Mouse (Mus musculus) midbrain, embryonic 11.5 days (tissue): ENCODE data around the gene Pigt. TPM values are rescaled to one million over a fixed set of nuclear protein-coding genes. Genes with fewer than 3 reads are reported as not detected.

Source experiments
- ATAC-seq: fragments of 200-750 bp; cut with Nextera tagmentation; 2 replicates; pipeline ENCODE4 v1.8.0; 2017; ENCODE audit warnings: moderate TSS enrichment, moderate library complexity; ENCODE audit not compliant: low FRiP score
- DNase-seq: peaks from one replicate; pipeline ENCODE4 v3.0.0; 2015; ENCODE audit warnings: low spot score; ENCODE audit errors: missing footprints
- H3K27ac ChIP-seq: fragments of 300-500 bp; sonication (generic); 2 replicates; pipeline ENCODE4 v1.5.1; 2014; ENCODE audit warnings: low read depth, low read length
- H3K27me3 ChIP-seq: fragments of 300-500 bp; sonication (generic); 2 replicates; pipeline ENCODE4 v1.6.1; 2014; ENCODE audit warnings: mild to moderate bottlenecking, low read length, moderate library complexity, mixed read lengths; ENCODE audit not compliant: control insufficient read depth, insufficient read depth
- H3K36me3 ChIP-seq: fragments of 300-500 bp; sonication (generic); 2 replicates; pipeline ENCODE4 v1.6.1; 2014; ENCODE audit warnings: mild to moderate bottlenecking, low read length, moderate library complexity, mixed read lengths; ENCODE audit not compliant: control insufficient read depth, insufficient read depth
- H3K4me1 ChIP-seq: fragments of 300-500 bp; sonication (generic); 2 replicates; pipeline ENCODE4 v1.6.1; 2014; ENCODE audit warnings: low read length; ENCODE audit not compliant: control insufficient read depth, insufficient read depth
- H3K4me2 ChIP-seq: fragments of 300-500 bp; sonication (generic); 2 replicates; pipeline ENCODE4 v1.6.1; 2014; ENCODE audit warnings: mild to moderate bottlenecking, moderate library complexity
- H3K4me3 ChIP-seq: fragments of 300-500 bp; sonication (generic); 2 replicates; pipeline ENCODE4 v1.5.1; 2014; ENCODE audit warnings: low read depth, low read length
- H3K9ac ChIP-seq: fragments of 300-500 bp; sonication (generic); 2 replicates; pipeline ENCODE4 v1.6.1; 2014; ENCODE audit warnings: low read length
- H3K9me3 ChIP-seq: fragments of 300-500 bp; sonication (generic); 2 replicates; pipeline ENCODE4 v1.6.1; 2016; ENCODE audit warnings: low read length; ENCODE audit not compliant: control insufficient read depth
- WGBS: fragments of 180-500 bp; shearing (Covaris S2); extraction: QIAGEN DNeasy Blood & Tissue Kit; methylation state at CpG from one replicate; pipeline ENCODE4 v1.1.7; 2014; 5-methylcytosine and 5-hydroxymethylcytosine counted together
- polyA plus RNA-seq: library from polyadenylated mRNA; unstranded; fragments of >200 nt; fragmentation: Nextera tagmentation; extraction: Ambion mirVana; gene quantifications from 2 replicates; pipeline ENCODE4 v1.2.1, GENCODE M21; 2014

Gene Pigt
- polyA plus RNA-seq, 1 experiment from 2014 or later, result 51.9 TPM

DNA sequence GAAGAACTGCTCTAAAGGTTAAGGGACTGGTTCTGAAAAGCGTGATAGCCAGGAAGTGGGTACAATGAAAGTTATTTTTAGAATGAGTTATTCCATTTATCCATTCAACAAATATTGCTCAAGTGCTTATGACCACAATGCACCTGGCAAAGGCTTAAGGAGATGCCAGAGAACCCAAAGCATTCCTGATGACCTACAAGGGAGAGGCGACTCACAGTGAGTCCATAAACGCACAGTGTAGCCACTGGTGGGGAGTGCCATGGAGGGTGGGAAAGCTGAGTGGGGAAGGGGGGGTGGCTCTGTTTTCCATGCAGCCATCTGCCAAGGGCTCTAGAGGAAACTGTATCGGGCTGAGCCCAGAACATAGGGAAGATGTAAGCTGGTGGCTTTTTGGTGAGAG, 52.0 kb downstream of the Pigt start:
- H3K9ac ChIP-seq, result no peak overlapping the region
- no peak overlapping the region for H3K27ac ChIP-seq
- no peak overlapping the region for H3K4me3 ChIP-seq
- H3K27me3 ChIP-seq, result no peaks in the 10 kb centered on the region
- no peaks in the 10 kb centered on the region for H3K4me1 ChIP-seq
- ATAC-seq (no peak), DNase-seq (no peak)
- WGBS, result 41% methylated on average over 4 of the region's 4 CpGs
- H3K9me3 ChIP-seq, result no peaks in the 10 kb centered on the region
- no peaks in the 10 kb centered on the region for H3K36me3 ChIP-seq
- H3K4me2 ChIP-seq, result no peak overlapping the region

DNA sequence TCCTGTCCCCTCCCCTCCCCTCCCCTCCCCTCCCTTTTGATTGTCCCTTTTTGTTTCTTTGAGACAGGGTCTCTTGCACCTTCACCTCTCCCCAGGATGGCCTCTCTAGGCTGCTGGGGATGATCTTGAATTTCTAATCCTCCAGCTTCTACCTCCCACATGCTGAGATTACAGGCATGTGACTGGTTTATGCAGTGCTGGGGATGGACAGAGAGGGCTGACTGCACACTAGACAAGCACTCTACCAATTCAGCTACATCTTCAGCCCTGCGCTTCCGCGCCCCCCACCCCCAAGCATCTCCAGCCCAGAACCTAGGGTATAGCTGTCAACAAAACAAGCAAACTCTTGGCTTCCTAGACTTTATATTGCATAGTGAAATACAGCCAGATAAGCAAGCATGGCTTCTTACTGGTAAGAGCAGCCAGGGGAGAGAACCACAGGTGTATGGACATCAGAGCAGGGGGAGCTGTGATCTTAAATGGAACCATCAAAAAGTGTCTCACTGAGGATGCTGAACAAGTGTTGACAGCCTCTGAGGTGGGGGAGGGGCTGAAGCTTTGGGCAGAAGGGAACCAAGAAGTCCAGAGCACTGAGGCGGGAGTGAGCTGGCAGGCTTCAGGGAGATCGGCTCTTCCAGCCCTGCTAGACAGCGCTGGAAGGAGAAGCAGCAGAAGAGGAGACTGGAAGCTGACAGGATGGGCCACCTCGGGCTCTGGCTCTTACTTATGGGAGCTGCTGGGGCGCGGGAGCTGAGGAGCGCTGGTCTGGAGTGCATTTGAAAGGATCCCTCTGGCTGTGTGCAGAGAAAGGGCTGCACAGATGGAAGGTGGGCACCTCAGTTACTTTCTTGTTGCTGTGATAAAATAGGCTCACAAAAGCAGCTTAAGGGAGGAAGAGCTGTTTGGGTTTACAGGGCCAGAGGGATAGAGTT, 52.9 kb downstream of the Pigt start:
- DNase-seq (no peak), ATAC-seq (peak; percentile 30; the same call in 1 of the 2 replicates)
- Histone ChIP-seq H3K27ac (no peak overlapping the region), H3K9me3 (no peaks in the 10 kb centered on the region), H3K4me3 (no peak overlapping the region), H3K36me3 (no peaks in the 10 kb centered on the region), H3K4me1 (no peaks in the 10 kb centered on the region), H3K27me3 (no peaks in the 10 kb centered on the region), H3K9ac (no peak overlapping the region), H3K4me2 (peak overlapping the region; percentile 3; the same call in 1 of the 2 replicates)
- WGBS, result 16% methylated on average over 10 of the region's 10 CpGs

DNA sequence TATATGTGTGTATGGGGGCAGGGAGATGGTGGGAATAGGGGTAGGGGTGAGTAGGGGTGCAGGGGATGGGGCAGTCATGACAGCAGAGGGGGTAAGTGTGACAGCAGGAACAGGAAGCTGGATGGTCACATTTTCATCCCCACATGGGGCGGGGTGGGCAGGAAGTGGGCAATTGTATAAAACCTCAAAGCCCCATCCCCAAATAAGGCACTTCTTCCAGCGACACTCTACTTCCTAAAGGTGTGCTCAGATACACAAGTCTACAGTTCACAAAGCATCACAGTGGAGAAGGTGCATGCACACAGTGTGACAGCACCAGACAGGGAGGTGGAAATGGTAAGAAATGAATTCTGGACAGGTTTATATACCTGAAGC, 53.6 kb downstream of the Pigt start:
- no peaks in the 10 kb centered on the region for H3K4me1 ChIP-seq
- 75% methylated on average over 2 of the region's 2 CpGs for WGBS
- no peak overlapping the region for H3K4me3 ChIP-seq
- H3K9me3 ChIP-seq, result no peaks in the 10 kb centered on the region
- H3K4me2 ChIP-seq, result no peak overlapping the region
- no peaks in the 10 kb centered on the region for H3K36me3 ChIP-seq
- ATAC-seq (no peak), DNase-seq (no peak)
- no peak overlapping the region for H3K27ac ChIP-seq
- no peak overlapping the region for H3K9ac ChIP-seq
- H3K27me3 ChIP-seq, result no peaks in the 10 kb centered on the region

DNA sequence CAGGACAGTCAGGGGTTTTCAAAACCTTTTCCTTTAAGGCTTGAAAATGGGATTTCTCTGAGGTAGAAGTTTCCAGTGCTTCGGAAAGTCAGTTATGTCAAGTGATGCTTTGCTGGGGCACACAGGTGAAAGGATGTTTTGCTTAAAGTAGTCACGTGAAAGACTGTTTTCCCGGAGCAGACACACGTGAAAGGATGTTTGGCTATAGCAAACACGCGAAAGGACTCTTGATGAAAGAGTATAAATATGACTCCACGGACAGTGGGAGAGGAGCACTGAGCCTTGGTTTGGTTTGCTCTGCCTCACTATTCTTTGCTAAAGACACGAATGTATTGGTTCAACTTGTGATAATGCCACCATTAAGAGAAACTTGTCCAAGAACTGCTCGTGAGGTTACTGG, 54.2 kb downstream of the Pigt start:
- H3K9me3 ChIP-seq, result no peaks in the 10 kb centered on the region
- H3K4me2 ChIP-seq, result no peak overlapping the region
- no peak overlapping the region for H3K27ac ChIP-seq
- no peak for DNase-seq
- no peaks in the 10 kb centered on the region for H3K27me3 ChIP-seq
- WGBS, result 90% methylated on average over 9 of the region's 9 CpGs
- H3K9ac ChIP-seq, result no peak overlapping the region
- H3K4me1 ChIP-seq, result no peaks in the 10 kb centered on the region
- no peaks in the 10 kb centered on the region for H3K36me3 ChIP-seq
- H3K4me3 ChIP-seq, result no peak overlapping the region
- ATAC-seq, result no peak

Other genes starting within 250 kb of the Pigt start
- not detected in 2 replicates for gene Svs3b, start 240.9 kb upstream of the Pigt start, polyA plus RNA-seq
- gene Svs4, start 219.1 kb upstream of the Pigt start, polyA plus RNA-seq, result not detected in 2 replicates
- not detected in 2 replicates for gene Svs3a, start 208.3 kb upstream of the Pigt start, polyA plus RNA-seq
- gene Svs6, start 180.8 kb upstream of the Pigt start, polyA plus RNA-seq, result not detected in 2 replicates
- not detected in 2 replicates for gene Svs5, start 164.8 kb upstream of the Pigt start, polyA plus RNA-seq
- 0.37 and 0.52 TPM in 2 replicates for gene Slpi, start 108.4 kb upstream of the Pigt start, polyA plus RNA-seq
- gene Rbpjl, start 94.4 kb upstream of the Pigt start, polyA plus RNA-seq, result not detected in 2 replicates
- 0.10 and 0.23 TPM in 2 replicates for gene Matn4, start 92.4 kb upstream of the Pigt start, polyA plus RNA-seq
- gene Sdc4, start 53.6 kb upstream of the Pigt start, polyA plus RNA-seq, result 9.7 and 9.9 TPM in 2 replicates
- gene Sys1, start 40.6 kb upstream of the Pigt start, polyA plus RNA-seq, result 62.0 and 63.6 TPM in 2 replicates
- 4.7 and 5.0 TPM in 2 replicates for gene Gm20458, start 36.6 kb upstream of the Pigt start, polyA plus RNA-seq
- not detected in 2 replicates for gene Trp53tg5, start 23.8 kb upstream of the Pigt start, polyA plus RNA-seq
- gene Dbndd2, start 11.4 kb upstream of the Pigt start, polyA plus RNA-seq, result 3.1 and 3.4 TPM in 2 replicates
- gene Wfdc2, start 64.9 kb downstream of the Pigt start, polyA plus RNA-seq, result 15.4 and 21.7 TPM in 2 replicates
- gene Spint3, start 75.9 kb downstream of the Pigt start, polyA plus RNA-seq, result not detected in 2 replicates
- gene Wfdc6a, start 87.9 kb downstream of the Pigt start, polyA plus RNA-seq, result not detected in 2 replicates
- gene Eppin, start 96.1 kb downstream of the Pigt start, polyA plus RNA-seq, result not detected in 2 replicates
- not detected in 2 replicates for gene Wfdc6b, start 116.0 kb downstream of the Pigt start, polyA plus RNA-seq
- not detected in 2 replicates for gene Wfdc8, start 116.1 kb downstream of the Pigt start, polyA plus RNA-seq
- not detected in 2 replicates for gene Wfdc16, start 141.3 kb downstream of the Pigt start, polyA plus RNA-seq
- gene Wfdc10, start 158.5 kb downstream of the Pigt start, polyA plus RNA-seq, result not detected in 2 replicates
- gene Wfdc9, start 159.1 kb downstream of the Pigt start, polyA plus RNA-seq, result not detected in 2 replicates
- gene Wfdc11, start 176.6 kb downstream of the Pigt start, polyA plus RNA-seq, result not detected in 2 replicates
- 0.21 TPM in 1 of 2 replicates, not detected in the other for gene Wfdc13, start 187.6 kb downstream of the Pigt start, polyA plus RNA-seq
- not detected in 2 replicates for gene Spint4, start 201.0 kb downstream of the Pigt start, polyA plus RNA-seq
- not detected in 2 replicates for gene Spint5, start 217.8 kb downstream of the Pigt start, polyA plus RNA-seq
- 0.66 and 0.85 TPM in 2 replicates for gene Wfdc3, start 248.4 kb downstream of the Pigt start, polyA plus RNA-seq
- gene Dnttip1, start 248.5 kb downstream of the Pigt start, polyA plus RNA-seq, result 75.9 and 82.5 TPM in 2 replicates